Mouse (Mus musculus) kidney, adult 2 months (tissue): ENCODE measurements at regions not wholly inside any gene's neighbourhood (a gene's known extent, or its start where the extent isn't known, plus 50 kb on each side); places are given as distances from the start of the nearest gene placed in this dataset.

ENCODE experiments used
- DNase-seq: peaks from one replicate; pipeline ENCODE4 v3.0.0; 2021
- H3K27ac ChIP-seq: fragments of 200-500 bp; 2 replicates; pipeline ENCODE4 v1.5.1; 2012; ENCODE audit warnings: low read depth, low read length, control low read depth, inconsistent platforms; ENCODE audit not compliant: insufficient read depth
- H3K27me3 ChIP-seq: fragments of 200-500 bp; replicated peaks from 2 replicates; pipeline ENCODE4 v1.6.1; 2012; ENCODE audit warnings: mild to moderate bottlenecking, moderate library complexity, low read length, inconsistent platforms; ENCODE audit not compliant: control insufficient read depth, insufficient read depth
- H3K36me3 ChIP-seq: fragments of 200-500 bp; 2 replicates; pipeline ENCODE4 v1.6.1; 2012; ENCODE audit warnings: mild to moderate bottlenecking, moderate library complexity, low read length, inconsistent platforms; ENCODE audit not compliant: control insufficient read depth, insufficient read depth
- H3K4me1 ChIP-seq: fragments of 200-500 bp; 2 replicates; pipeline ENCODE4 v1.6.1; 2011; ENCODE audit warnings: low read length; ENCODE audit not compliant: control insufficient read depth, insufficient read depth
- H3K4me3 ChIP-seq: fragments of 200-500 bp; 2 replicates; pipeline ENCODE4 v1.5.1; 2011; ENCODE audit warnings: mild to moderate bottlenecking, low read depth, low read length, control low read depth; ENCODE audit not compliant: insufficient read depth
- CTCF ChIP-seq: fragments of 200-500 bp; conservative IDR thresholded peaks from 2 replicates; pipeline ENCODE4 v1.5.1; 2011; ENCODE audit warnings: low read depth, mild to moderate bottlenecking, control low read depth, low read length, moderate library complexity, mixed read lengths; ENCODE audit not compliant: insufficient read depth, insufficient read length
- POLR2A ChIP-seq: fragments of 200-500 bp; IDR thresholded peaks from one replicate; pipeline ENCODE4 v1.6.1; 2011; ENCODE audit warnings: low read depth, low read length, control low read depth
- WGBS: fragments of 180-500 bp; shearing (Covaris S2); methylation state at CpG from one replicate; pipeline ENCODE4 v1.1.7; 2018; 5-methylcytosine and 5-hydroxymethylcytosine counted together

GRCm38 (mm10) chr3:111868620-111869019 is 1390.0 kb downstream of the Amy2a5 start:
- no peak for DNase-seq
- Histone ChIP-seq H3K27ac (no peak overlapping the region), H3K4me3 (no peak overlapping the region), H3K27me3 (no peaks in the 10 kb centered on the region), H3K4me1 (no peaks in the 10 kb centered on the region), H3K36me3 (no peaks in the 10 kb centered on the region)
- 38% methylated on average over 2 of the region's 2 CpGs for WGBS
- TF ChIP-seq POLR2A (no peak), CTCF (peak; percentile 31)
